Mouse (Mus musculus): Measurements from ENCODE around the gene Lysmd1.

The Lysmd1 gene

DNA sequence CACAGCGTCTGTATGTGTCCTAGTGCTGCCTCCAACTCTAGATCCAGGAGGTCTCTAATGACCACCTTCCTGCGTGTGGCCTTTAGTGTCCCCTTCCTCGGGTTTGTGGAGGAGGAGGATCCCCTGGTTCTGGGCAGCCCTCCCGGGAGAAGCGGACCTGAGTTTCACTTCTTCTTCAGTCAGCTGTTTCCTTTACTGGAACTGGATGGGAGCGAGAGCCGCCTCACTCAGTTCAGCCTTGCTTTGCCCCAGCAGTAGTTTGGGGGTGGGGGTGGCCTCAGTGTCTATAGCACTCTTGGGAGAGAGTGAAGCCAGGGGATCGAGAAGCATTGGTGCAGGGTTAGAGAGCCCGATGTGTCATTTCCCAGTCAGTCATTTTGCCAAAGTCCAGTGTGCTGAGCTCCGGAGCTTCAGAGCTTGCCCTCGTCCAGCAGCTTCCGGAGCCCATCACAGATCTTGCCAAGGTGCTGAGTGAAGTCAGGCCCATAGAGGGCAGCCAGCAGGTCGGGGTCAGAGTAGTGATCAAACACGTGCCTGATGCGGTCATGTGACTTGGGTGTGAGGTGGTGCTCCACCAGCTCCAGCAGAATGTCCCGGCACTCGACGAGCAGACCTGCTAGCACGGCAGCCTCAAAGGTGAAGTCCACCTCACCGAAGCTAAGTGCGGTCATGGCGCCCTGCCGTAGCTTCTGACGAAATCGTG lies 5.8 kb downstream of the Lysmd1 start:
- no peak for DNase-seq (ENCODE audit: low spot score)

DNA sequence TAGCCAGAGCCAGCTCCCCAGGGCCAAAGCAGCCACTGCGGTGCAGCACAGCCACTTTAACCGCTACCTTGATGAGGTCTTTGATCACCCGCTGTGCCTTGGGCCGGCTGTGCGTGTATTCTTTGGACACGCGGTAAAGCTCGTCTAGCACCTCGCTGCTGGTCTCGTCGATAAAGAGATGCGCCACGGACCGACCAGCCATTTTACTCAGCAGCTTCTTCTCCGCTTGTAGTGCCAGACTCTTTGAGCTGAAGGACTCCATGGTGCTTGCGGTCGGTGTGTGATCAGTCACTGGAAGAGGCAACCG lies 6.4 kb downstream of the Lysmd1 start:
- DNase-seq (ENCODE audit: low spot score) = no peak

DNA sequence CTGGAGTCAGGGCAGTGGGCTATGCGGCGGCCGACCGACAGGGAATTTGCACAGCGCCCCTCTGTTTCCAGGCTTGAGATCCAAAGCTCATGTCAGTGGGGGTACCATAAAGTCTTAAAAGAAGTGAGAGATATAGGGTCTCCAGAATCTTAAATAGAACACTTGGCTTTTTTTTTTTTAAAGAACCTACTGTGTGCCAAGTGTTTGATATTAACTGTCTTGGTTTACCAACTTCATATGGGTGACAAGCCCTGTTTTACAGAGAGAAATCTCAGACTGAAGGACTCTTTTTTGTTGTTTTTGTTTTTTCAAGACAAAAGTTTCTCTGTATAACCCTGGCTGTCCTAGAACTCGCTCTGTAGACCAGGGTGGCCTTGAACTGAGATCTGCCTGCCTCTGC lies 6.9 kb downstream of the Lysmd1 start:
- no peak for DNase-seq (ENCODE audit: low spot score)

DNA sequence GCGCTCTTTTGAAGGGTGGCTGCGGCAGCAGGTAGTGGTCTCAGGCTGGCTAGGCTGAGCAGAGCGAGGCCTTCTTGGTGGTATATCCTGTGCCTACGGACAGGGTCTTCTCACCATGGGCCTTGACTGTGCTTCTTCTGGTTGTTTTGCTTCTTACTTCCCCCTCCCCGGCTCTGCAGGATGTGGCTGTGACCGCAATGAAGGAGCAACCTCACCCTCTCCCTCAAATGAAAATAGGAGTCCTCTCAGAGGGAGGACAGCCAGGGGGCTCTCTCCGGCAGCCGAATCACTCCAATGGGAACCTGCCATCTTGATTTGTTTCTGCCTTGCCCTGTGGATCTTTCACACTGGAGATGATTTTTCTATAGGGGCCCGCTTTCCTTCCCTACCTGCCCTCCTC lies 7.6 kb downstream of the Lysmd1 start:
- DNase-seq (ENCODE audit: low spot score) = no peak

DNA sequence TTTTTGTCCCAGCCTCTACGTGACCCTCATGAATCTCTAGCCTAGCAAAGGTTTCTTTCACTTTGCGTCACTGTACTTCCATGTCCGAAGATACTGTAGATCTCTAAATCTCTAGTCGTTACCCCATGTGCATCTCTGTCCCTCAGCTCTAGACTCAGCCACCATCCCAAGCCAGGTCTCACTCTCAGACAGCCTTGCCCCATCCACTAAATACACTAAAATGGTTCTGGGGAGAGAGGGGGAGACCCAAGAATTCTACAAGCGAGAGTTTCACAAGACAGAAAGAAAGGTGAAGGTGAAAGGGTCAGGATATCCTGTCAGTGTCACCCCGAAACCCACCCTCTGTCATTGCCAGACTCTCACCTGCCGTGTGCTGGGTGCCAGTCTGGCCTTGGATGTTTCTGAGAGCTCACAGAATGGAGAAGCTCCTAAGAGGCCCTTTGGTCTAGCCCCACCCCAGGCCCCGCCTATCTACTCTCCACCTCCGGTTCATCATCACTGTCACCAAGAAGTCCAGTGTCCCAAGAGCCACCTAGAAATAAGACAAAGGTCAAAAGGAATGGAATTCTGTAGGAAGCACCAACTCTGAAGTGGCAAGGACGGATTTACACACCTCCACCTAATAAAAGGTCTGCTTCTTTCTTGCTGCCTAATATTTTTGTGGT lies 8.2 kb downstream of the Lysmd1 start, which contains the start of gene Tnfaip8l2:
Tnfaip8l2 (minus strand) TSS at position 409 of the 665 bp plus-strand sequence.
- no peak for DNase-seq (ENCODE audit: low spot score)

DNA sequence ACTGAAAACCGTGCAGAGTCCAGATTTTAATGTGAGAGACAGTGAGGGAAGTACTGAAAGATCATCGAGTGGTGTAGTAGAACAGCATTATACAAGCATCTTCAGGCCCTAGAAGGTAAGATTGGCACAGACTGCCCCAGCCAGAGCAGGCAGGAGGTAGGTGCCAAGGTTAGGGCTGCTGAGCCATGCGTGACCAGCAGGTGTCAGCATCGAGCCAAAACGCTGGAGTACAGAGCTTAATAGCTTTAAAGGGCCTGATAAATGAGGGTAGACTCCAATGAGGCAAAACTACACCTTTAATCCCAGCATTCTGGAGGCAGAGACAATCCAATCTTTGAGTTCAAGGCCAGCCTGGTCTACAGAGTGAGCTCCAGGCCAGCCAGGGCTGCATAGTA lies 8.7 kb downstream of the Lysmd1 start:
- peak; percentile 86 for DNase-seq (ENCODE audit: low spot score)

DNA sequence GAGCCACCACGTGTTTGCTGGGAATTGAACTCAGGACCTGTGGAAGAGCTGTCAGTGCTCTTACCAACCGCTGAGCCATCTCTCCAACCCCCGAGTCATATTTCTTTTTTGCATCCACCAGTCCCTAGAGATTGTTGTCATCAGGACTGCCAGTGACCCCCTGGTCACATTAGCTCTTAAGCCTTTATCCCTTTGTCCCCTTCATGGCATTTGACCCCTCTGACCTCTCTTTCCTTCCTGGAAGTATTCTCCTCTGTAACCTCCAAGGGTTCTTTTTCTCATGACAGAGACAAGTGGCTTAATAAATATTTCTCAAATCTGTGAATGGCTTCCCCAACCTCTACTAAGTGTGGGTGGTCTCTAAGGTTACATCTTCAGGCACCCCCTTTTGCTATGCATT lies 14.0 kb downstream of the Lysmd1 start:
- DNase-seq (ENCODE audit: low spot score) = no peak

DNA sequence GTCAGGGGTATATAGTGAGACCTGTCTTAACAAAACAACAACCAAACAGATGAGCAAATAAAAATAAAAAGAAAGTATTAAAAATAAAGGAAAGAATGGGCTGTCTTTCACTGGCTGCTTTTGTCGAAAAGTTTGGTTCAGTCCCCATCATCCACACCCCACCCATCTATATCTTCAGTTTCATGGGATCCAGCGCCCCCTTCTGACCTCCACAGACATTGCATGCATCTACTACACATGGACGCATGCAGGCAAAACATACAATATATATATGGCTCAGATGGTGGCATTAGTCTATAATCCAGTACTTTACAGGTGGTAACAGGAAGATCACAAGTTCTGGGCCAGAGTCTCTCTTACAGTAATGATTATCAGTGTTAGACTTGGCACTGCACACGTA lies 20.0 kb downstream of the Lysmd1 start:
- DNase-seq (ENCODE audit: low spot score) = no peak

DNA sequence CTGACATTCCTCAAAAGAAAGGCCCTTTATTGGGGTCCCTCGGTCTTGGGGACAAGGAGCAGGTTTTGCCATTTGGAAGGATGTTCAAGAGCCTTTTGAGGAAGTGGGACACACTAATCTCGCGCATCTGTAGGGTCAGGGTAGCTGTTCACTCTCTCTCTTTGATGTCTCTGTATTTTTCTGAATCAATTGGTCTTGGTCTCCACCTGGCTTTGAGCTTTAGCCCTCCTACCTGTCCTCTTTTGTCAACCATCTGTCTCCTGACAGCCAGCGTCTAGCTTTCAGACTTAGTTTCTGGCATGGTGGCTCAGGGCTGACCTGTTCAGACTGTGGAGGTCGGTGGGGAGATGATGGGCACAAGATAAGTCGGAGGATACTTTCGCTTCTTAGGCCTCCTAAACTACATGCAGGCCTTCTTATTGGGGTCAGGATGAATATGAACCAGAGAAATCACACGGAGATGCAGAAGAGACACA lies 25.7 kb downstream of the Lysmd1 start:
- no peak for DNase-seq (ENCODE audit: low spot score)

DNA sequence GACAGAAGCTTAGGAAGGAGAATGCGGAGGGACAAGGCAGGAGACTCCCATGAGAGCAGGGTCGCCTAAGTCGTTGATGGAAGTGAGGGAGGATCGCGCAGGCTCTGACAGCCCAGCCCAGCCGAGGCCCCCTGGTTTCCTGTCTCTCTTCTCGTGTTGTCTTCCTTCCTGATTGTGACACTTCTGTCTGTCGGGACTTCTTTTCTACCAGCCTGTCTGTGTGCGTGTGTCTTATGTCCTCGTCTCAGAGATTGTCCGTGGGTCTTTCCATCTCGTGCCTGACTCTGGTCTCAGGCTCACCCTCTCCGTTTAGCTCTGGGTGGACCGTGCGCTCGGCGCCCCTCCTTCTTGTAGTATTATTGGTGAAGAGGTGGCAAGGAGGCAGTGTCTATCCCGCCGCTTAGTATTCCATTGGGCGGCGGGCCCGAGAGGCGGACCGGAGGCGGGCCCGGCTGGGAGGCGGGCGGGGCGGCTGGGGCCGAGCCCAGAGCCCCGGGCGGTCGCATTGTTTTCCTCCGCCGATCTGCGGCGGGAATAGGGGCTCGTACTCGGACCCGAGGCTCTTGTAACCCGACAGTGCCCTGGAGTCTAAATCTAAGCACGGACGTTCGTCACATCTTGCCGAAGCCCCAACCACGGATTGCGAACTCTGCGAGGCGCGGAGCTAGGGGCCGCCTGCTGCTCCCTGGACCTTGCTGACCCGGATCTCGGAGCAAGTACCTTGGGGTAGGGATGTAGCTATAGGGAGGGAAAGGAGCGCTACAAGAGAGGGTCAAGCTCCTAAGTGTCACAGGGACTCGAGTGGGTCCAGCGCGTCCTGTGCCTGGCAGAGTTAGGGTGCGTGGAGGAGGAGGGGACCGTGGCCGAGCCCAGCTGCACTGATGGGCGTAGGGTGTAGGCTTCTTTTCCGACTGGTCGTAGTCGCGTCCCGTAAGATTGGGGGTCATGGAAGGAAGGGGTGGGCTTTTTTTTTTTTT lies 26.4 kb downstream of the Lysmd1 start, which contains the start of gene Sema6c:
Sema6c (plus strand) TSS at position 471 of the 977 bp plus-strand sequence.
- DNase-seq (ENCODE audit: low spot score) = peak; percentile 85

DNA sequence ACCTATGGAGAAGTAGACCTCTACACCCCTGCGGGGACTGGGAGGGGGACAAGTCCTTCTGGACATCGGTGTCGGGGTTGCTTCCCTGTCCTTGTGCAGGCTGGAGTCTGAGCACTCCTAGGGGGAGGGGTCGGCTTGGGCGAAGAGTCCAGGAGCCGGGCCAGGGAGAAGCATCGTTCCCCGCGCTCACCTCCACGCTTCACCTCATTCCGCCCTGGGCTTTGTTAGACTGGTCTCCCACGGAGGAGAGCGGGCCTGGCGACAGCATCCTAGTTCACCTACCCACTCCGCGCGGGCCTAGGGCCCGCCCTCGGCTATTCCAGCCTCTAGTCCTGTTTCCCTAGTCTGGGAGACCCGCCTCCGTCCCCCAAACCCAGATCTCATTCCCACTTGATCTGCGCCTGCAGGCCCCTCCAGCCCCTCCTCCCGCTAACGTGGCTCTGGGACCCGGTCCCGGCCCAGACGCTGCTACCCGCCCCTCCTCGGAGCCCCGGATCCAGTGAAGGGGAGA lies 27.2 kb downstream of the Lysmd1 start:
- no peak for DNase-seq (ENCODE audit: low spot score)

DNA sequence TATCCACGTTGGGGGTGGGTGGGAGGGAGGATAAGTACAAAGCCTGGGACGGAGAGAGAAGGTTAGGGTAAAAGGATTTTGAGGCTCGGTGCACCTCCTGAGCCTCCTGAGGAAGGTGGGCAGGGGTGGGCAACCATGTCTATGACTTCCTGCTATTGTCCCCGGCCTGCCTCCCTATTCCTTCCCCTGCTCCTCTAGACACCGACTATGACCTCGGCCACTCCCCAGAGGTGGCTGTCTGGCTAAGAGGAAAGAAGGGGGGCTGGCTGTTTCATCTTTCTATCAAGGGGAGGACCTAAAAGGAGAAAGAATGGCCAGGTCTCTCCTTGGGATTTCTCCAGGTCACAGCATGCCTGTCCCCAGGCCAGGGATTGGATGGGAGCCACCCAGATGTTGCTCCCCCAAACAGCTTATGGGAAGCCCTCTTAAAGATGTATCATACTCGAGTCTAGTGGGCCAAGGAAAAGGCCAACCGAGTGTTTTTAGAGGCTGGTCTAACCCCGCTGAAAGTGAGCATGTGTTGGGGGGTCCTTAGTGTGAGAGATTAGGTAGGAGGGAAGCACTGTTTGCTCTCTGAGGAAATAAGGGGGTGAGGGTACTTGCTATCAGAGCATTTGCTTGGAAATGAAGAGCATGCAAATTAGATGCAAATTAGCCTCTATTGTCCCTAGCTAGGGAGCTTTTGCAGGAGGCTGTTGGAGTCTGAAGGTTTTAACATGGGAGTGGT lies 27.9 kb downstream of the Lysmd1 start:
- DNase-seq (ENCODE audit: low spot score) = no peak

DNA sequence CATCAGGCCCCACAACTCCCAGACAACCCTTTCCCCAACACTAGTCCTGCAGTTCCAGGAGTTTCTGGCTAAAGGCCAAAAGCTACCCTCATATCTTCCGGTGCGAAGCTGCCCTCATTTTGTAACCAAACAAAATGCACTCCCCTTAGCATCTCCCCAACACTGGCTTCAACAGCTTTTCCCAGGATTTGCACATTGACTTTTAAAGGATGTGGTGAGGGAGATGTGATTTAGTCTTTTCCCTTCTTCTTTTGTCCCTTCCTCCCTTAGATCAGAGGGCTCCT lies 28.4 kb downstream of the Lysmd1 start:
- DNase-seq (ENCODE audit: low spot score) = no peak

DNA sequence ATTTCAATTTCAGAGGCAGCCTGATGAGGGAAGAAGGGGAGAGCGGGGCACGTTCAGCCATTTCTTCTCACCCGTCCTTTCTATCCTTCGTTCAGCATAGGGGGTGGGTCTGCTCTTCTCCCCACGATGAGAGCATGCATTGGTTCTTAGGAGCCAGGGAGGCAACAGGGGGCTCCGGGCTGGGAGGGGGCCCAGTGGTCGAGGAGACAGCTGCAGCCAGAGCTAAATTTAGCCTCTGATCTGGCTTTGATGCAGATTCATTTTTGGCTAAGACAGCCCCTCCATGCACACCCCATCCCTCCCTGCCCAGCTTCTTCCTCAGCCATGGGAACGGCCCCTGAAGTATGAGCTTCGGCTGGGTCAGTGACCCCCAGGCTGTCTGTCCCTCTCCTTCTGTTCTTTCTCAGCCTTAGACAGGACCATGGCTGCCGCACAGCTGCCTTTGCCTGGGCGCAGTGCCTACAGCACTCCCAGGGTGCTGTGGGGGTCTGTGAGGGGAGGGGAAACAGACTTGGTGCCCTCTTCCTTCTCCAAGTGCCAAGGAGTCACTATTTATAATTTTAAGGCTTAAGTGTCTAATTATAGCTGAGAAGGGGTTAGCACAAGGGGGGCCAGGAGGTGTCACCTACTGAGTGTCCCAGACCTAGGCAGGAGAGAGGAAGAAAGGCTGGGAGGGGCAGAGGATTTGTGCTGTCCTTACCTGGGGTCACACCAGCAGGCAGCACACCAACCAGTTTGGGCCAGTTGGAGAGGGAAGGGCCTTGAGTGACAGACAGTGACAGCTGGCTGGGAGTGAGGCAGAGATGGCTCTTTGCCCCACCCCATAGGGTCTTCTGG lies 29.7 kb downstream of the Lysmd1 start:
- no peak for DNase-seq (ENCODE audit: low spot score)

DNA sequence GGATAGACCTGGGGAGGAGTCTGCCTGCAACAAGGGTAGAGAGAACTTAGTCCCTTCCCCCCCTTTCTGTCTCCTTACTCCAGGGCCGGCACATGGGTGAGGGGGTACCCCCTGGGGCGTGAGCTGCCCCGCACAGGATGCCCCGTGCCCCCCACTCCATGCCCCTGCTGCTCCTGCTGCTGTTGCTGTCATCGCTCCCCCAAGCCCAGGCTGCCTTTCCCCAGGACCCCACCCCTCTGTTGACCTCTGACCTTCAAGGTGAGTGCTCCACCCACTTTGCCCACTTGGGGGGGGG lies 30.3 kb downstream of the Lysmd1 start:
- DNase-seq (ENCODE audit: low spot score) = no peak

DNA sequence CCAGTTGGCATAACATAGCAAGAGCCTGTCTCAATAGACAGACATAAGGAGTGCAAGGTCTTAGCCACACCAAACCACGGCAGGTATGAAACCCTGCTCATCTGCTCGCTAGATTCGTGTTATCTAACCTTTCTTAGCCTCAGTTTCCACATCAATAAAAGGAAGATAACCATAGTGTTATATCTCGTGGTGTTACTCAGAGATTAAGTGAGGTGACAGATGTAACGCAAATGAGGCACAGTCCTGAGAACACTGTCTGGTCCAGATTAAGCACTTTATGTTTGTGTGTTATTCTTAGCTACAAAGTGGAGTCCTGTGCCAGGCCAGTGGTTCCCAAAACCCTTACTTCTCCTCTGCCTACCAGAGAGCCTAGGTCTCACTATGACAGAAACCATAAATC lies 31.0 kb downstream of the Lysmd1 start:
- no peak for DNase-seq (ENCODE audit: low spot score)

DNA sequence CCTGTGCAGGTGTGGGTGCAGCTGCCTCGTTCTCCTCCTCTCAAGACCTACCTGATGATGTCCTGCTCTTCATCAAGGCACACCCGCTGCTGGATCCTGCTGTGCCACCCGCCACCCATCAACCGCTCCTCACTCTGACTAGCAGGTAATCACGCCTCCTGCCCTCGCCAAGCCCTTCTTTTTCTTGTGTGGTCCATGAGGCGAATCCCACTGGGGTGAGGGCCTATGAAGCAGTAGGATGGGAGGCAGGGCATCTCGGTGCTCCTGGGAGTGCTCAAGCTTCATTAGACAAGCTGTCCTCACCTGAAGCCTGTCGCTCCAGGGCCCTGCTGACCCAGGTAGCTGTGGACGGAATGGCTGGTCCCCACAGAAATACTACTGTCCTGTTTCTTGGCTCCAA lies 36.1 kb downstream of the Lysmd1 start:
- DNase-seq (ENCODE audit: low spot score) = no peak

DNA sequence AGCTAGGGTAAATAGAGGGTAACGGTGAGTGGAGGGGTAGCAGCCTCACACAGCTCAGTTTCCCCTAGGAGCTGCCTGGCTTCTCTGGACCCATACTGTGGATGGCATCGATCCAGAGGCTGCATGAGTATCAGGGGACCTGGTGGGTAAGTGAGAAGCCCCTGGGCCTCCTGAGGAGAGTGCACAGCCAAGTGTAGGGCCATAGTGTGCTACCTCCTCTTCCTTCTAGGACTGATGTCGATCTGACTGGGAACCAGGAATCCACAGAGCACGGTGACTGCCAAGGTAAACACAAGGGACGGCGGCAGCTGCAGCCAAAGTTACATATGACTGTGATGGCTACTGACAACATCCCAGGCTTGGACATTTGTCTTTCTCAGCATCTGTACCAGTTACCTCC lies 37.2 kb downstream of the Lysmd1 start:
- DNase-seq (ENCODE audit: low spot score) = no peak

DNA sequence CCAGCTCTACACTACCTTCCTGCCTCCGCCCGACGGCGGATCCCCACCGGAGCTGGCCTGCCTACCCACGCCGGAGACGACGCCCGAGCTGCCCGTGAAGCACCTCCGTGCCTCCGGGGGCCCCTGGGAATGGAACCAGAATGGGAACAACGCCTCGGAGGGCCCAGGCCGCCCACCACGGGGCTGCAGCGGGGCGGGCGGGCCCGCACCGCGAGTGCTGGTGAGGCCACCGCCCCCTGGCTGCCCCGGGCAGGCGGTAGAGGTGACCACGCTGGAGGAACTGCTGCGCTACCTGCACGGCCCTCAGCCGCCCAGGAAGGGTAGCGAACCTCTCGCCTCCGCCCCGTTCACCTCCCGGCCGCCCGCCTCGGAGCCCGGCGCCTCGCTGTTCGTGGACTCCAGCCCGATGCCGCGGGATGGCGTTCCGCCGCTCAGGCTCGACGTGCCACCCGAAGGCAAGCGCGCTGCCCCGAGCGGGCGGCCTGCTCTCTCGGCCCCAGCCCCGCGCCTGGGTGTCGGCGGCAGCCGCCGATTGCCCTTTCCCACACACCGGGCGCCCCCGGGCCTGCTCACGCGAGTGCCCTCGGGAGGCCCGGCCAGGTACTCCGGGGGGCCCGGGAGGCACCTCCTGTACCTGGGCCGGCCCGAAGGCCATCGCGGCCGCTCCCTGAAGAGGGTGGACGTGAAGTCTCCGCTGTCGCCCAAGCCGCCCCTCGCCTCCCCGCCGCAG lies 38.8 kb downstream of the Lysmd1 start:
- no peak for DNase-seq (ENCODE audit: low spot score)

DNA sequence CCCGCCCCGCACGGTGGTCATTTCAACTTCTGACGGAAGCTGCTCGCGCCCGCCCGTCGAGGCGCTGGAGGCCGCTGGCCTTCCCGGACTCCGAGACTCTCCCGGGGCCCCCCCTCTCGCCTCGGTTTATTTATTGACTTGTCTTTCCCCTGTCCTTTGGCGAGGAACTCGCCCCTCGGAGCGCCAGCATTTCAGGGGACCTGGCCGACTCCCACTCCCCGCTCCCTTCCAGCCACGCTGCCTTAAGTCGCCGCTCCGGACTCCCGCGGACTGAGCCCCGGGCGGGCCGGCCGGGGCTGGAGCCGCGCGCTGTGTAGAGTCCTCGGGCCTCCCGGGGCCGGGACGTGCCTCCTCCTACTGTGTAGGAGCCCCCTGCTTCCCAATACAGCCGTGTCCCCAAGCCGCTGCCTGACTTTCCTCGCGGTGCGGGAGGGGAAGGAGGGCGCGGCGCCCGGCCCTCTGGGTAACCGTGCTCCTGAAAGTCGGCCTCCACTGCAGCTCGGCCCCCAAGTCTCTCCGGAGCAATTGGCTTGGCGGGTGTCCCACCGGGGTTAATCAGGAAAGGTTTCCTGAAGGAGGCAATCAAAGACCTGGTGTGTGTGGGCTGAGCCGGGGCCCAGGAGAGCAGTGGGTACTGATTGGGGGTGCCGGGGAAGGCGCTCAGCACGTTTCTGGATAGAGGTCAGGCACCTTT lies 39.5 kb downstream of the Lysmd1 start:
- DNase-seq (ENCODE audit: low spot score) = no peak

Measured in adipocyte (in vitro differentiated cells).